Mouse (Mus musculus): ENCODE results near the gene Eftud2. TPM values are rescaled to one million over a fixed set of nuclear protein-coding genes. Genes with fewer than 3 reads are reported as not detected.

The Eftud2 gene
- total RNA-seq, 2 experiments from 2014 or later, result 129 to 139 TPM

- DNase-seq (ENCODE audit: low spot score in 2 of 2), result no peak
- no peak for TF ChIP-seq CTCF (conservative IDR thresholded peaks at IDR 0.05)
- H3K4me3 ChIP-seq, result no peak overlapping the region
- H3K27ac ChIP-seq, result peak overlapping the region; percentile 32; the same call in 1 of the 2 replicates
These were observed 88.9 kb downstream of the Eftud2 start for GRCm38 (mm10) chr11:102791682-102792445.

Other genes with a start within 250 kb of the Eftud2 start
- not detected for gene Meioc, start 217.3 kb downstream of the Eftud2 start, total RNA-seq (2021)
- gene Ccdc43, start 183.2 kb downstream of the Eftud2 start, total RNA-seq (2021), result 10 to 100 TPM; 33.5 to 44.7 TPM
- gene Adam11, start 119.5 kb downstream of the Eftud2 start, total RNA-seq (2021), result 100 to 1,000 TPM; 192 to 212 TPM
- 1 to 10 TPM; 4.7 TPM for gene Gjc1, start 61.3 kb downstream of the Eftud2 start, total RNA-seq (2021)
- gene Higd1b, start 45.1 kb downstream of the Eftud2 start, total RNA-seq (2021), result 1 to 10 TPM; 3.5 to 4.5 TPM
- gene Ccdc103, start 219 bp upstream of the Eftud2 start, total RNA-seq (2021), result 1 to 10 TPM; 1.5 to 3.0 TPM
- gene Fam187a, start 4.2 kb upstream of the Eftud2 start, total RNA-seq (2021), result under 1 TPM in 1 of 2 experiments, not detected in 1; 0.37 TPM
- 100 to 1,000 TPM; 332 to 341 TPM for gene Gfap, start 19.9 kb upstream of the Eftud2 start, total RNA-seq (2021)
- gene Kif18b, start 44.1 kb upstream of the Eftud2 start, total RNA-seq (2021), result under 1 TPM; 0.27 to 0.74 TPM
- 10 to 100 TPM; 17.5 to 18.5 TPM for gene C1ql1, start 65.7 kb upstream of the Eftud2 start, total RNA-seq (2021)
- gene Nmt1, start 147.2 kb upstream of the Eftud2 start, total RNA-seq (2021), result 100 to 1,000 TPM; 169 to 173 TPM
- 10 to 100 TPM; 77.1 to 80.3 TPM for gene Dcakd, start 147.3 kb upstream of the Eftud2 start, total RNA-seq (2021)
- gene Plcd3, start 220.7 kb upstream of the Eftud2 start, total RNA-seq (2021), result 10 to 100 TPM in 1 of 2 experiments, 1 to 10 TPM in 1; 9.3 to 10.2 TPM
- 10 to 100 TPM; 87.1 to 91.0 TPM for gene Acbd4, start 220.7 kb upstream of the Eftud2 start, total RNA-seq (2021)
- 10 to 100 TPM; 48.5 to 50.8 TPM for gene Hexim1, start 235.2 kb upstream of the Eftud2 start, total RNA-seq (2021)